Mouse (Mus musculus) cerebellum, adult 2 months (tissue): ENCODE data around the gene Gm5426. TPM values are rescaled to one million over a fixed set of nuclear protein-coding genes. Genes with fewer than 3 reads are reported as not detected.
"Not testable (repeated sequence)": the region's sequence is repeated elsewhere in the genome, so short reads cannot be mapped to it uniquely, and the experiment has no call there.

Source experiments
- DNase-seq, 2 experiments: peaks; one replicate each; pipeline ENCODE4 v3.0.0; 2021
- H3K27ac ChIP-seq: fragments of 200-500 bp; 2 replicates; pipeline ENCODE4 v1.5.1; 2012; ENCODE audit warnings: low read length, control low read depth, inconsistent platforms; ENCODE audit not compliant: insufficient read depth
- H3K27me3 ChIP-seq: fragments of 200-500 bp; 2 replicates; pipeline ENCODE4 v1.6.1; 2012; ENCODE audit warnings: inconsistent platforms, mild to moderate bottlenecking, low read length, moderate library complexity; ENCODE audit not compliant: control insufficient read depth, insufficient read depth
- H3K4me1 ChIP-seq: fragments of 200-500 bp; 2 replicates; pipeline ENCODE4 v1.6.1; 2011; ENCODE audit warnings: low read length; ENCODE audit not compliant: control insufficient read depth, insufficient read depth
- H3K4me3 ChIP-seq: fragments of 200-500 bp; replicated peaks from 2 replicates; pipeline ENCODE3; 2011; ENCODE audit warnings: mild to moderate bottlenecking, low read depth, low read length, control low read depth; ENCODE audit not compliant: insufficient read depth
- CTCF ChIP-seq: fragments of 200-500 bp; IDR thresholded peaks from 2 replicates; pipeline ENCODE4 v1.5.1; 2011; ENCODE audit warnings: low read depth, mild to moderate bottlenecking, control low read depth, low read length, moderate library complexity, borderline replicate concordance; ENCODE audit not compliant: insufficient read depth
- POLR2A ChIP-seq: fragments of 200-500 bp; IDR thresholded peaks from 2 replicates; pipeline ENCODE4 v1.6.1; 2011; ENCODE audit warnings: low read length, control low read depth, borderline replicate concordance; ENCODE audit not compliant: insufficient read depth
- WGBS: fragments of 180-500 bp; shearing (Covaris S2); methylation state at CpG from one replicate; pipeline ENCODE4 v1.1.7; 2018; 5-methylcytosine and 5-hydroxymethylcytosine counted together
- polyA plus RNA-seq: library from polyadenylated mRNA; depleted of rRNA; stranded (reverse); fragments of >200 nt; gene quantifications from 2 replicates; pipeline ENCODE4 v1.2.3, GENCODE M21; 2012

The Gm5426 gene
- polyA plus RNA-seq, 1 experiment, result not detected

- Histone ChIP-seq H3K4me1 (peaks cover 4% of the 10 kb centered on the region; the same call in 1 of the 2 replicates), H3K4me3 (no peak overlapping the region), H3K27me3 (no peaks in the 10 kb centered on the region; the same call in 1 of the 2 replicates), H3K27ac (no peak overlapping the region)
- no peak for DNase-seq
- WGBS, result 100% methylated on average over 1 of the region's 1 CpGs
- TF ChIP-seq CTCF (no peak), POLR2A (no peak)
These were observed 12.1 kb upstream of the Gm5426 start for GRCm38 (mm10) chr10:96124290-96124689.

GRCm38 (mm10) chr10:96125771-96126454, 10.5 kb upstream of the Gm5426 start:
- TF ChIP-seq POLR2A, result no peak

DNA sequence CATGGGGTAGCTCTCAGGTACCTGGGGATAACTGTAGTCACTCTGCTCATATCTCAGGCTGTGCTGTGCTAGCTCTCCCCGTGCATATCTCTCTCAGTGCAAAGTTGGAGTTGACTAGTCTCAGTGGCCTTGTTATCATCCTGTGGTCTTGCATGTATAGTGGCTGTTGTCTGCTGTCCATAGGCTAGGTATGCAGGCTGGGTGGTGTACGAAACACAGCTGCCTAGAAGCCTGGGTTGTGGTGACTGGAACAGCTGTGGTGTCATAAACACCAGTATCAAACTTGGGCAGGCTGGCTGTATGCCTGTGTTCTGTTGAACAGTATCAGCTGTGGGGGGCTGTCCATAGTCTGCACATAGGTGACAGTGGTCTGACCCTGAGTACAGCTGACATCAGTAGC, 7.2 kb upstream of the Gm5426 start:
- Histone ChIP-seq H3K4me3 (no peak overlapping the region), H3K27ac (no peak overlapping the region), H3K27me3 (no peaks in the 10 kb centered on the region), H3K4me1 (no peaks in the 10 kb centered on the region)
- WGBS, result 81% methylated on average over 2 of the region's 2 CpGs
- TF ChIP-seq POLR2A (no peak), CTCF (no peak)
- DNase-seq, result no peak

More at GRCm38 (mm10) chr10:96125771-96126454, 10.5 kb upstream of the Gm5426 start:
- no peak for DNase-seq
- peaks cover 4% of the 10 kb centered on the region; the same call in 1 of the 2 replicates for H3K4me1 ChIP-seq
- WGBS, result 80% methylated on average over 9 of the region's 9 CpGs
- H3K27ac ChIP-seq, result no peak overlapping the region
- no peaks in the 10 kb centered on the region for H3K27me3 ChIP-seq
- H3K4me3 ChIP-seq, result no peak overlapping the region

GRCm38 (mm10) chr10:96130406-96130805, 6.0 kb upstream of the Gm5426 start:
- 83% methylated on average over 3 of the region's 3 CpGs for WGBS
- no peaks in the 10 kb centered on the region for H3K4me1 ChIP-seq
- no peak for DNase-seq
- H3K27ac ChIP-seq, result no peak overlapping the region
- TF ChIP-seq CTCF (no peak), POLR2A (no peak)
- no peak overlapping the region for H3K4me3 ChIP-seq
- no peaks in the 10 kb centered on the region for H3K27me3 ChIP-seq

DNA sequence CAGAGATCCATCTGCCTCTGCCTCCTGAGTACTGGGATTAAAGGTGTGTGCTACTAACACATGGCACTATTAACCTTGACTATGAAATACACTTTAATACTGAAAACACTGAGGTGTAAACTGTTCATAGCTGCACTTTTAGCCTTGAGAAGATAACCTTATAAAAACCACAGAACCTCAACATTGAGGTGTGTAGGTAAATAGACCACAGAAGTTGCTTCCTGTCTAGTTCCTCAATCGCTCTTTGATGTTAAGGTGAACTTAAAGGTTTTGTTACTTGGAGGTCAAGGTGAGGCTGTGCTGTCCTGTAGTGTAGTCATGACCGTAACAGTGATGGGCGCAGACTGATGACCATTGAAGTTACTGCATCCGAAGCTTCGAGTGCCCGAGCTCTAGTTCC, 5.3 kb upstream of the Gm5426 start:
- no peaks in the 10 kb centered on the region for H3K27me3 ChIP-seq
- TF ChIP-seq CTCF (no peak), POLR2A (no peak)
- DNase-seq, result no peak
- no peak overlapping the region for H3K27ac ChIP-seq
- no peak overlapping the region for H3K4me3 ChIP-seq
- WGBS, result 93% methylated on average over 6 of the region's 6 CpGs
- no peaks in the 10 kb centered on the region for H3K4me1 ChIP-seq

DNA sequence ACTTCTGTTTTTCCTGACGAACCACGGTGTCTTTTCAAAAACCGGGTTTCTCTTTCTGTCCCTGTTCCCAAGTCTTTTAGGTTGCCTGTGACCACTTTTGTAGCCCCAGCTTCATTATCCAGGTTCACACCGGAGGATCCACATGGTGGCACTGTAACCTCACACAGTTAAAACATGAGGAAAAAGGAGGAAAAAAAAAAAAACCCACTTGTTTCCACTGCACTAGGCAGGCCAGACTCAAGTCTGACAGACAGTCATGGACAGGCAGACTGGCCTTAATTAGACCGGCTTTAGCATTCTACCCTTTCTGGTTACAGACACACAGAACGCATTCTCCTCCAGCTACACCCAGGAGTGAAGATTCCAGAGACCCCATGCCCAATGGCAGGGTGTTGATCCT, 4.2 kb upstream of the Gm5426 start:
- WGBS, result 18% methylated on average over 6 of the region's 6 CpGs

DNA sequence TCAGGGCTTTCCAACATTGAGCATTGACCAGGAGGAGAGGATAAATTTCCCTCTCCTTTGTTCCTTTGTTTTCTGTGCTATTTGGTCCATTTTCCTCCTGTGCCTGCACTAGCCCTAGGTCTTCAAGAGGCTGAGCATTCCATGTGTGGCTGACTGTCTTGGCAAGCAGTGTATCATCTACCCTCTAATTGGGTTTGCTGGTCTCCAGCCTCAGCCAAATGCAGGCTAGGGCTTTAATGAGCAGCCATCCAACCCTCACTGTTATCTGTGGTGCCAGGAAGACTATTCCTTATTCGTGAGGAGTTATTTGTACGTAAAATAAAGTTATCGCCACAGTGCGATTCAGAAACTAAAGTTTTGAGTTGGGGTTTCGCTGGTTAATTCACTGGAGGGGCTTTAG, 2.2 kb downstream of the Gm5426 start:
- Histone ChIP-seq H3K27ac (no peak overlapping the region), H3K27me3 (no peaks in the 10 kb centered on the region), H3K4me1 (no peaks in the 10 kb centered on the region), H3K4me3 (no peak overlapping the region)
- TF ChIP-seq POLR2A (no peak), CTCF (no peak)
- no peak for DNase-seq
- 89% methylated on average over 5 of the region's 5 CpGs for whole genome bisulfite sequencing

More for the DNA sequence above, 4.2 kb upstream of the Gm5426 start:
- TF ChIP-seq CTCF (peak; percentile 65; the same call in 1 of the 2 replicates), POLR2A (no peak)
- Histone ChIP-seq H3K27me3 (no peaks in the 10 kb centered on the region), H3K27ac (no peak overlapping the region), H3K4me1 (no peaks in the 10 kb centered on the region), H3K4me3 (no peak overlapping the region)
- DNase-seq, result peak; percentile 62 to 64

GRCm38 (mm10) chr10:96139274-96139673, 2.9 kb downstream of the Gm5426 start:
- WGBS, result 58% methylated on average over 4 of the region's 4 CpGs
- H3K27me3 ChIP-seq, H3K4me1 ChIP-seq, H3K27ac ChIP-seq, DNase-seq, H3K4me3 ChIP-seq: not testable (repeated sequence)
